Mouse (Mus musculus) lung, embryonic 14.5 days (tissue): ENCODE data around the gene Tlnrd1. TPM values are rescaled to one million over a fixed set of nuclear protein-coding genes. Genes with fewer than 3 reads are reported as not detected.
"Not testable (repeated sequence)": the region's sequence is repeated elsewhere in the genome, so short reads cannot be mapped to it uniquely, and the experiment has no call there.

ENCODE experiments used
- ATAC-seq: fragments of 200-750 bp; cut with Nextera tagmentation; 2 replicates; pipeline ENCODE4 v1.8.0; 2017; ENCODE audit warnings: mild to moderate bottlenecking, moderate TSS enrichment, moderate library complexity; ENCODE audit not compliant: insufficient read depth
- DNase-seq: peaks from one replicate; pipeline ENCODE4 v3.0.0-alpha.2; 2015
- H3K27ac ChIP-seq: fragments of 300-500 bp; sonication (generic); 2 replicates; pipeline ENCODE4 v1.5.1; 2014; ENCODE audit warnings: low read depth, mild to moderate bottlenecking, moderate library complexity
- H3K27me3 ChIP-seq: fragments of 300-500 bp; sonication (generic); 2 replicates; pipeline ENCODE4 v1.6.1; 2014; ENCODE audit warnings: low read length, control low read depth; ENCODE audit not compliant: insufficient read depth
- H3K36me3 ChIP-seq: fragments of 300-500 bp; sonication (generic); 2 replicates; pipeline ENCODE4 v1.6.1; 2014; ENCODE audit warnings: control low read depth; ENCODE audit not compliant: insufficient read depth
- H3K4me1 ChIP-seq: fragments of 300-500 bp; sonication (generic); 2 replicates; pipeline ENCODE4 v1.6.1; 2014; ENCODE audit warnings: antibody characterized with exemption, control low read depth; ENCODE audit not compliant: insufficient read depth
- H3K4me2 ChIP-seq: fragments of 300-500 bp; sonication (generic); 2 replicates; pipeline ENCODE4 v1.6.1; 2014; ENCODE audit warnings: mild to moderate bottlenecking
- H3K4me3 ChIP-seq: fragments of 300-500 bp; sonication (generic); 2 replicates; pipeline ENCODE4 v1.5.1; 2014; ENCODE audit warnings: low read depth, low read length
- H3K9ac ChIP-seq: fragments of 300-500 bp; sonication (generic); 2 replicates; pipeline ENCODE4 v1.6.1; 2014
- H3K9me3 ChIP-seq: fragments of 300-500 bp; sonication (generic); 2 replicates; pipeline ENCODE4 v1.6.1; 2016; ENCODE audit warnings: low read depth, low read length, control low read depth
- CTCF ChIP-seq: IDR thresholded peaks from 2 replicates; pipeline ENCODE4 v1.5.1; 2016; ENCODE audit warnings: antibody characterized with exemption, low read depth
- WGBS: fragments of 180-500 bp; shearing (Covaris S2); extraction: QIAGEN DNeasy Blood & Tissue Kit; methylation state at CpG from one replicate; pipeline ENCODE4 v1.1.7; 2014; 5-methylcytosine and 5-hydroxymethylcytosine counted together
- polyA plus RNA-seq: library from polyadenylated mRNA; unstranded; fragments of >200 nt; fragmentation: Nextera tagmentation; extraction: Ambion mirVana; gene quantifications from 2 replicates; pipeline ENCODE4 v1.2.1, GENCODE M21; 2014

The Tlnrd1 gene
- polyA plus RNA-seq, 1 experiment from 2014 or later = 29.1 TPM

- no peak; the same call in 1 of the 2 replicates for TF ChIP-seq CTCF
- H3K9me3 ChIP-seq = no peaks in the 10 kb centered on the region
- ATAC-seq (no peak; the same call in none of the 2 replicates), DNase-seq (peak; percentile 39)
- H3K27me3 ChIP-seq = no peaks in the 10 kb centered on the region
- peak overlapping the region; percentile 68 for H3K4me2 ChIP-seq
- peak overlapping the region; percentile 91 for H3K27ac ChIP-seq
- WGBS = 0% methylated on average over 19 of the region's 21 CpGs
- H3K4me3 ChIP-seq = peak overlapping the region; percentile 54
- peaks cover 15% of the 10 kb centered on the region; the same call in 1 of the 2 replicates for H3K4me1 ChIP-seq
- peak overlapping the region; percentile 74 for H3K9ac ChIP-seq
- peaks cover 25% of the 10 kb centered on the region for H3K36me3 ChIP-seq
Measured at GRCm38 (mm10) chr7:83892333-83892669, 8.2 kb upstream of the Tlnrd1 start.

GRCm38 (mm10) chr7:83891433-83892332, 7.6 kb upstream of the Tlnrd1 start:
- ATAC-seq (peak; percentile 97), DNase-seq (peak; percentile 100)
- H3K36me3 ChIP-seq = peaks cover 21% of the 10 kb centered on the region
- H3K4me3 ChIP-seq = peak overlapping the region; percentile 54
- WGBS = 2% methylated on average over 44 of the region's 44 CpGs
- peak overlapping the region; percentile 91 for H3K27ac ChIP-seq
- peak overlapping the region; percentile 74 for H3K9ac ChIP-seq
- 0 out of 2 replicates have a peak, but pooled peaks have one; percentile 37 for TF ChIP-seq CTCF
- H3K4me1 ChIP-seq = peaks cover 15% of the 10 kb centered on the region; the same call in 1 of the 2 replicates
- H3K9me3 ChIP-seq = no peaks in the 10 kb centered on the region; the same call in 1 of the 2 replicates
- no peaks in the 10 kb centered on the region for H3K27me3 ChIP-seq
- peak overlapping the region; percentile 68 for H3K4me2 ChIP-seq

- peaks cover 17% of the 10 kb centered on the region; the same call in 1 of the 2 replicates for H3K4me1 ChIP-seq
- DNase-seq, ATAC-seq, H3K27ac ChIP-seq, H3K9me3 ChIP-seq, H3K36me3 ChIP-seq, H3K4me3 ChIP-seq, H3K27me3 ChIP-seq, H3K4me2 ChIP-seq, H3K9ac ChIP-seq: not testable (repeated sequence)
- WGBS = 89% methylated on average over 5 of the region's 5 CpGs
Measured at GRCm38 (mm10) chr7:83889946-83890345, 5.8 kb upstream of the Tlnrd1 start.

- Histone ChIP-seq H3K4me3 (no peak overlapping the region), H3K9ac (no peak overlapping the region), H3K27ac (no peak overlapping the region), H3K4me2 (no peak overlapping the region), H3K27me3 (no peaks in the 10 kb centered on the region), H3K9me3 (no peaks in the 10 kb centered on the region; the same call in 1 of the 2 replicates), H3K36me3 (peaks cover 2% of the 10 kb centered on the region), H3K4me1 (peaks cover 17% of the 10 kb centered on the region; the same call in 1 of the 2 replicates)
- WGBS = 51% methylated on average over 3 of the region's 3 CpGs
- ATAC-seq (no peak), DNase-seq (no peak)
- no peak for TF ChIP-seq CTCF
Measured at GRCm38 (mm10) chr7:83889383-83889782, 5.3 kb upstream of the Tlnrd1 start.

GRCm38 (mm10) chr7:83886366-83887129, 2.4 kb upstream of the Tlnrd1 start:
- peak overlapping the region; percentile 6; the same call in 1 of the 2 replicates for H3K27ac ChIP-seq
- peaks cover 15% of the 10 kb centered on the region for H3K4me1 ChIP-seq
- H3K9me3 ChIP-seq = no peaks in the 10 kb centered on the region; the same call in 1 of the 2 replicates
- no peaks in the 10 kb centered on the region for H3K27me3 ChIP-seq
- peak; percentile 67 for TF ChIP-seq CTCF
- DNase-seq (peak; percentile 60), ATAC-seq (no peak)
- no peak overlapping the region for H3K4me3 ChIP-seq
- no peak overlapping the region for H3K9ac ChIP-seq
- H3K36me3 ChIP-seq = peaks cover 10% of the 10 kb centered on the region
- H3K4me2 ChIP-seq = no peak overlapping the region
- 90% methylated on average over 6 of the region's 6 CpGs for WGBS

- TF ChIP-seq CTCF = no peak
- H3K4me2 ChIP-seq = 0 out of 2 replicates have a peak overlapping the region, but pooled peaks have one; percentile 95
- no peak overlapping the region for H3K4me3 ChIP-seq
- DNase-seq (no peak), ATAC-seq (no peak)
- H3K9ac ChIP-seq = no peak overlapping the region
- no peaks in the 10 kb centered on the region; the same call in 1 of the 2 replicates for H3K9me3 ChIP-seq
- peaks cover 11% of the 10 kb centered on the region for H3K36me3 ChIP-seq
- peaks cover 16% of the 10 kb centered on the region for H3K4me1 ChIP-seq
- no peaks in the 10 kb centered on the region for H3K27me3 ChIP-seq
- H3K27ac ChIP-seq = peak overlapping the region; percentile 6
- WGBS = 52% methylated on average over 4 of the region's 4 CpGs
Measured at GRCm38 (mm10) chr7:83885835-83886234, 1.7 kb upstream of the Tlnrd1 start.
